Mouse (Mus musculus) cerebellum, adult 2 months (tissue): ENCODE data around the gene Rec8. TPM values are rescaled to one million over a fixed set of nuclear protein-coding genes. Genes with fewer than 3 reads are reported as not detected.
A peak's percentile ranks its signal among the peaks of the same experiment; 100 is the strongest.

ENCODE experiments used
- DNase-seq, 2 experiments: peaks; one replicate each; pipeline ENCODE4 v3.0.0; 2021
- H3K27ac ChIP-seq: fragments of 200-500 bp; 2 replicates; pipeline ENCODE4 v1.5.1; 2012; ENCODE audit warnings: low read length, control low read depth, inconsistent platforms; ENCODE audit not compliant: insufficient read depth
- H3K27me3 ChIP-seq: fragments of 200-500 bp; 2 replicates; pipeline ENCODE4 v1.6.1; 2012; ENCODE audit warnings: inconsistent platforms, mild to moderate bottlenecking, low read length, moderate library complexity; ENCODE audit not compliant: control insufficient read depth, insufficient read depth
- H3K4me1 ChIP-seq: fragments of 200-500 bp; 2 replicates; pipeline ENCODE4 v1.6.1; 2011; ENCODE audit warnings: low read length; ENCODE audit not compliant: control insufficient read depth, insufficient read depth
- H3K4me3 ChIP-seq: fragments of 200-500 bp; replicated peaks from 2 replicates; pipeline ENCODE3; 2011; ENCODE audit warnings: mild to moderate bottlenecking, low read depth, low read length, control low read depth; ENCODE audit not compliant: insufficient read depth
- CTCF ChIP-seq: fragments of 200-500 bp; IDR thresholded peaks from 2 replicates; pipeline ENCODE4 v1.5.1; 2011; ENCODE audit warnings: low read depth, mild to moderate bottlenecking, control low read depth, low read length, moderate library complexity, borderline replicate concordance; ENCODE audit not compliant: insufficient read depth
- POLR2A ChIP-seq: fragments of 200-500 bp; IDR thresholded peaks from 2 replicates; pipeline ENCODE4 v1.6.1; 2011; ENCODE audit warnings: low read length, control low read depth, borderline replicate concordance; ENCODE audit not compliant: insufficient read depth
- WGBS: fragments of 180-500 bp; shearing (Covaris S2); methylation state at CpG from one replicate; pipeline ENCODE4 v1.1.7; 2018; 5-methylcytosine and 5-hydroxymethylcytosine counted together
- polyA plus RNA-seq: library from polyadenylated mRNA; depleted of rRNA; stranded (reverse); fragments of >200 nt; gene quantifications from 2 replicates; pipeline ENCODE4 v1.2.3, GENCODE M21; 2012

Gene Rec8
- polyA plus RNA-seq, 1 experiment = 71.2 TPM

DNA sequence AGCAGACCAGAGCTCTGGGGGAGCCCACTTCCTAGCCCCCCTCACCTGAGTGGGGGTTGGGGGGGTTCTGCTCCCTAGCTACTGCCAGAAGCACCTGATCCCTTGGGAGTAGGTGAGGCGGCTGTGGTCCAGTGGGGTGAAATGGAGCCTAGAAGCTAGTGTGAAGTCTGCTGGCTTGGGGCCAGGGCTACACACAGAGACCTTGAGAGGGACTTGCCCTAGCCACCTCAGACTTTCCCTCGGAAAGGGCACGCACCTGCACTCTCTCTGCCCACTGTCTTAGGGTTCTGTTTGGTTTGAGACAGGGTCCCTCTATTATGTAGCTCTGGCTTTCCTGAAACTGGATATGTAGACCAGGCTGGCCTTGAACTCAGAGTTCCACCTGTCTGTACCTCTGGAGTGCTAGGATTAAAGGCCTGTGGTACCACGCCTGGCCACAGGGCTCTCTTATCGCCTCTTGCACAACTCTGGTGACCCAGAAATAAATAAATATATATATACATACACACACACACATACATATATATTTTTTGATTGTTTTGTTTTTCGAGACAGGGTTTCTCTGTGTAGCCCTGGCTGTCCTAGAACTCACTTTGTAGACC is 39.1 kb upstream of the Rec8 start:
- no peaks in the 10 kb centered on the region for H3K4me1 ChIP-seq
- peak in 1 of 2 experiments; percentile 41 for DNase-seq
- TF ChIP-seq CTCF (no peak), POLR2A (no peak)
- peak overlapping the region; percentile 56; the same call in 1 of the 2 replicates for H3K27ac ChIP-seq
- no peaks in the 10 kb centered on the region for H3K27me3 ChIP-seq
- WGBS = 34% methylated on average over 6 of the region's 6 CpGs
- H3K4me3 ChIP-seq = peak overlapping the region; percentile 66

DNA sequence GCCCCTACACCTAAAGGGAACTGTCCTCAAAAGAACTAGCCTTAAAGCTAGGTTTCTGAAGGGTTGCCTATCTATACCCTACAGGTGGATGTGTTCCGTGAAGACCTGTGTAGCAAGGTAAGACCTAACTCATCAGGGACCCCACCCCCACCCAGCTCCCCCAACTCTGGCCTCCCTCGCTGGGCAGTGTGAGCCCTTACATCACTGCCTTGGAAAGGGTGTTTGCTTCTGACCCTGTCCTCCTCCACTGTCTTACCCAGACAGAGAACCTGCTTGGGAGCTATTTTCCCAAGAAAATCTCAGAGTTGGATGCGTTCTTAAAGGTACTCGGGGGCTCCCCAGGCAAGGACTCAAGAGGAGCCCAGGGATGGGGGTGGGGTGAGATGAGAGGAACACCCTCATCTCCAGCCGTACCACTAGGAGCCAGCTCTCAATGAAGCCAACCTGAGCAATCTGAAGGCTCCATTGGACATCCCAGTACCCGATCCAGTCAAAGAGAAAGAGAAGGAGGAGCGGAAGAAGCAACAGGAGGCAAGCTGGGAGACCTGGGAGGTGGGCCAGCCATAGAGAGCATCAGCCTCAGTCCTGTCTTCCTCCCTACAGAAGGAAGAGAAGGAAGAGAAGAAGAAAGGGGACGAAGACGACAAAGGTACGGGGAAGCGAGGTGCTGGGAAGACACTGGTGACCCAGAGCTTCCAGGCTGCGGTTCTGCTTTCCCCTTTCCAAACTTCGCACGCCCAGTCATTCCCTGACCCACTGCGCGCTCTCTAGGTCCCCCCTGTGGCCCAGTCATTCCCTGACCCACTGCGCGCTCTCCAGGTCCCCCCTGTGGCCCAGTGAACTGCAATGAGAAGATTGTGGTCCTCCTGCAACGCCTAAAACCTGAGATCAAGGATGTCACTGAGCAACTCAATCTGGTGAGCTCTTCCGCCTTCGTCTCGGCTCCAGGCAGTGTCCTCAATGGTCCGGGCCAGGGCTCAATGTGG is 38.0 kb upstream of the Rec8 start:
- Histone ChIP-seq H3K4me3 (no peak overlapping the region), H3K27me3 (no peaks in the 10 kb centered on the region), H3K27ac (no peak overlapping the region), H3K4me1 (no peaks in the 10 kb centered on the region)
- no peak for DNase-seq
- WGBS = 86% methylated on average over 23 of the region's 23 CpGs
- TF ChIP-seq CTCF (no peak), POLR2A (no peak)

DNA sequence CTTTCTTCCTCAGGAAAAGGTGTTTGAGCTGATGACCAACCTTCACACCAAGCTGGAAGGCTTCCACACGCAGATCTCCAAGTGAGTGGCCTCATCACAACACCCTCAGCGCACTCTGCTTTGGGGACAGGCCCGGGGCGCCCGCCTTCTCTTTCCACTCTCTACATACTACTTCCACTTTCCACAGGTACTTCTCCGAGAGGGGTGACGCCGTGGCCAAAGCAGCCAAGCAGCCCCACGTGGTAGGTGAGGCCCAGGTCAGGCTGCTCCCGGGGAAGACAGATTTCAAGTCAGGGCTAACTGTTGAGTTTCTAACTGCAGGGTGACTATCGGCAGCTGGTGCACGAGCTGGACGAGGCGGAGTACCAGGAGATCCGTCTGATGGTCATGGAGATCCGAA is 37.1 kb upstream of the Rec8 start:
- H3K4me3 ChIP-seq = no peak overlapping the region
- WGBS = 92% methylated on average over 16 of the region's 16 CpGs
- peaks cover 3% of the 10 kb centered on the region; the same call in 1 of the 2 replicates for H3K4me1 ChIP-seq
- H3K27me3 ChIP-seq = no peaks in the 10 kb centered on the region
- TF ChIP-seq POLR2A (no peak), CTCF (no peak)
- no peak for DNase-seq
- H3K27ac ChIP-seq = no peak overlapping the region

DNA sequence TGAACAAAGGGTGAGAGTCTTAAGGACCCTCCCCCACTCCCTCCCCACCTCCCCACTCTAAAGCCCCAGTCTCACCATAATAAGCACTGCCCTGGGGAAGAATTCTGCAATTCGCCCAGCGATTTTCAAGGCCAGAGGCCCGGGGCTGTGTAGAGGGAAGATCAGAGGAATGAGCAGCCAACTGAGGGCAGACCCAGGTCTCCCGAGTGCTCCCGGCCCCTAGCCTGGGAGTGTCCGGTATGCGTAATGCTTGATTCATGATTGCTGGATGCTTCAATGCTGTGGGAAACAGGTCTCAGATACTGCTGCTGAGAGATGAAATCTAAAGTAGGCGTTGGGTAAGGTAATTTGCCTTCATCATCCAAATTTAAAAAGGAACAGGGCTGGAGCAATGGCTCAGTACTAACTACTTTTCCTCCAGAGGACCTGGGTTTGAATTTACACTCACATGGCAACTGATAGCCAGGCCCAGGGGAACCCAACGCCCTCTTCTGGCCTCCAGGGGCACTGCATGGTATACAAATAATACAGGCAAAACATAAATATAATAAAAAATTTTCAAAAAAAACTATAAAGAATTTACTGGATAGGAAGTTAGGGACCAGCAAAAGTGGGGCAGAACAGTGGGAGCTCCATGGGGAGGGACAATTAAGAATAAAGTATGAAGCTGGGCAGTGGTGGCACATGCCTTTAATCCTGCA is 35.7 kb upstream of the Rec8 start:
- H3K4me1 ChIP-seq = peaks cover 3% of the 10 kb centered on the region; the same call in 1 of the 2 replicates
- no peaks in the 10 kb centered on the region for H3K27me3 ChIP-seq
- H3K4me3 ChIP-seq = no peak overlapping the region
- whole genome bisulfite sequencing = 80% methylated on average over 9 of the region's 9 CpGs
- TF ChIP-seq POLR2A = no peak
- TF ChIP-seq CTCF = peak; percentile 40; the same call in 1 of the 2 replicates
- no peak for DNase-seq
- no peak overlapping the region for H3K27ac ChIP-seq

DNA sequence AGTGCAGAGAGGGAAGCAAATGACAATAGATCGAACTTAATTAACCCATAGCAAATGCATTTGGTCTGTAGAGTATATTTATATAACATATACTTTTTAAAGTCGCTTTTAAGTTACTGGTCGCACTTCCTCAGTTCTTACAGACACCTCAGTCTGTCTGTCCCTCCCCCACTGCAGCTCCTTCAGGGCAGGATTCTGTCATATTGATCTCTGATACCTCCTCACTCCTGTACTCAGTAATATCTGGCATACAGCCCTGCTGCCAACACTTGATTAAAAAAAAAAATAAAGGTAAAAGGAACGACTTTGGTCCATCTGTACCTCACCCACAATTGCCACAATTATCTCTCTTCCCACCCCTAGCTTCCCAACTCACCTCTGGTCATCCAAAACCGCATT is 33.5 kb upstream of the Rec8 start:
- DNase-seq = no peak
- Histone ChIP-seq H3K4me1 (peaks cover 3% of the 10 kb centered on the region; the same call in 1 of the 2 replicates), H3K4me3 (peak overlapping the region; percentile 90), H3K27ac (0 out of 2 replicates have a peak overlapping the region, but pooled peaks have one; percentile 55), H3K27me3 (no peaks in the 10 kb centered on the region)
- no peak for TF ChIP-seq CTCF
- TF ChIP-seq POLR2A = no peak
- 41% methylated on average over 5 of the region's 5 CpGs for WGBS

DNA sequence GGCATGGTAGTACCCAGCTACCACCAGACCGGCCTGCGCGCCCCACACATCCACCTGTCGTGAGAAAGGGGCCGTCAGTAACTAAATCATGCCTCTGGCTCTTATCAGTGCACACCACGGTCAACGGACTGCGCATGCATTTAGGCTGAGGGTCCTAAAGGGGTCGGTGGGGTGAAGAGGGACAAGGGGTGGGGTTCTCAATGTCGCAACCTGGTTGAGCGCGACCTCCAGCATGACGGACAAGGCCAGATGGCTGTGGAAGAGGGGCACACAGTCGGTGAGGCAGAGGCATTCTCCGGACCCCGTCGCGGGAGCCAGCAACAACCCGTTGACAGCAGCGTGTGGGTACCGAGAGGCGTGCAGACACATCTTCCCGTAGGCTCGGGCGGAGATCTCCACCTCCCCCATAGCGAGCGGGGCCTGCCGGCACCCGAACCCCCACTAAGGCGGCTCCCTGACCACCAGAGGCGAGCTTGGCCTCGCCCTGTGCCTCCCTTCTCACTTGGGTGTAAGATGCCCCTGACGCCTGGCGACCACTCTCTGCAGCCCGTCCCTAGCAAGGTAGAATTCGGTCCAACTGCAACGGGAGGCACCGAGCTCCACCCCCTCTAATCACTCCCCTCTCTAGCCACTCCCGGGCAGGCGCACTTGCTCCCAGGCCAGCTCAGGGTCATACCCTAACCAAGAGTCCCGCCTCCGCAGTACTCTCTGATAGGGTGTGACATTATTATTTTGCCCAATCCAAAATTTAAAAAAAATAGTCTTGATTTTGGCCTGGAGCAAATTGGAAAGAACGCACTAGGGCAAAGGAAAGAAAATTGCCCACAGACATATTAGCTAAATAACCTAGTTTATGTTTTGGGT is 32.9 kb upstream of the Rec8 start, which contains the start of gene Emc9:
TSS of gene Emc9 (minus strand) at position 601 of the 864 bp plus-strand sequence.
- TF ChIP-seq CTCF (no peak), POLR2A (peak; percentile 78; the same call in 1 of the 2 replicates)
- 2% methylated on average over 43 of the region's 43 CpGs for WGBS
- peak within 1 kb of the TSS; percentile 90 for H3K4me3 ChIP-seq
- no peaks in the 10 kb centered on the region for H3K27me3 ChIP-seq
- H3K4me1 ChIP-seq = peaks cover 3% of the 10 kb centered on the region; the same call in 1 of the 2 replicates
- peak; percentile 85 to 87 for DNase-seq
- peak within 1 kb of the TSS; percentile 55 for H3K27ac ChIP-seq
